Mouse (Mus musculus) spleen, postnatal 10 days (tissue): ENCODE measurements around the gene Camta1.

ENCODE experiments used
- DNase-seq, 2 experiments: peaks; one replicate each; pipeline ENCODE4 v3.0.0; 2021 to 2022; ENCODE audit warnings: low spot score in 2 of 2

Camta1 gene

DNA sequence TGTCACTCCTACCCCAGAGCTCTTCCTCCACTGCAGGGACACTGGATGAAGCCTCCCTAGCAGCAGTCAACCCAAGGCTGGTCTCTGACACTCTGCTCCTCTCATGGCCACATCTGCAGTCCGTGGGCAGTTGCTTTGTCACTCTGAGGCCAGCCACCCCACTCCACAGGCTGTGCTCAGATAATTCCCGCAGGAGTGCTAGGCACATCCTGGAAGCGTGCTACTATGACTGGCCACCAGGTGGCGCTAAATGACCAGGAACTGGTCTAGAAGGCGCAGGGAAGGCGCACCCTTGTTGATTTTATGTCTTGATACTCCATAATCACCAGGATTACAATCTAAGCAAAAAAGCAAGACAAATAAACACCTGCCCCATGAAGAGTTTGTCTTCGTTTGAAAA is 704.8 kb downstream of the Camta1 start:
- peak; percentile 55 to 75 for DNase-seq

DNA sequence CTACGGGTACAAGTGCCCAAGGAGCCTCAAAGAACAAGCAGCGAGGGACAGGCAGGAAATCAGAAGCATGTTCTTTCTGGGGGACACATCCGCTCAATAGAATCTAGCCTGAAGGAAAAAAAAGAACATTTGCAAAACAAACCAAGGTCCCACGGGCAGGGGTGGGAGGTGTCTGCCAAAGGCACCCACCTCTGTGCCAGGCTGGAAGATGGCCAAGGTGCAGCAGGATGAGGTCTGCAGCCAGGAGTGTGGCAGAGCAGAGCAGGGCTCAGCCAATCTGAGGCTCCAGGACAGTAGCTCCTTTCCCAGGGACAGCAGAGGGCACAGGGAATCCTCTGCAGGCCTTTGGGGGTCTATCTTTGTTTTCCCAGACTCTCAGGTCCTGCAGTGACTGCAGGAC is 706.1 kb downstream of the Camta1 start:
- no peak for DNase-seq

DNA sequence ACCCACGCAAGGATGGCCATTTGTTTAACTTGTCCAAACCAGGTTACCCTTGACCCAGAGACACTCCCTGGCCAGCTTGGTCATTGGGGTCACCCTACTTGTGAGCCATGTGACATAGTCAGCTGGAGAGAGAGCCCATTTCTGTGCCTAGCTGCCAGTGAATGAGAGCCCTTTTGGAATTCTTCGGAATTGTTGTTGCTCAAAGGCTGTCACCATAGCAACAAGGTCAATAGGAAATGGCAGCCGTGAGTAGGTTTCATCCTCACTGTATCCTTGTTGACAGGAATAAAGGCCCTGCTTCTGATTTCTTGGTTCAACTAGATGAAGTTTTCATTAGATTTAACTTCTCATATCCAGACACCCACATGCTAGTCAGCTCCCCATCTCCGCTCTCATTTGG is 707.4 kb downstream of the Camta1 start:
- DNase-seq = no peak

DNA sequence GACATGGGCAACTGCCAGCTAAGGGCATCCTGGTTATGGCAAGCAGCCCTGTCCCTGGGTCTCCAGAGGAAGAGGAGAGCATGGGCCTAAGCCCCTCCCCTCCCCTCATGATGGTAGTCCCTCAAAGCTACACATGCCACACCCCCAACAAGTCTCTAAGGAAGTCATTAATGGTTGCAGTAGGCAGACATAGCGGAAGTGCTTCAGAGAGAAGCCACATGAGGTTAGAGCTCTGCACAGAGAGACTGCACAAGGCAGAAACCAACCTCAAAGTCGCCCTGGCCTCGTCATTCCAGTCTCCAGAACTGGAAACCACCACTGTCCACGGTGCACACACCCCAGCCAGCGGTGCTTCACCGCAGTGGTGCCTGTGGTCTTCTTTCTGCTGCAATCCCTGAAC is 709.7 kb downstream of the Camta1 start:
- DNase-seq = no peak

DNA sequence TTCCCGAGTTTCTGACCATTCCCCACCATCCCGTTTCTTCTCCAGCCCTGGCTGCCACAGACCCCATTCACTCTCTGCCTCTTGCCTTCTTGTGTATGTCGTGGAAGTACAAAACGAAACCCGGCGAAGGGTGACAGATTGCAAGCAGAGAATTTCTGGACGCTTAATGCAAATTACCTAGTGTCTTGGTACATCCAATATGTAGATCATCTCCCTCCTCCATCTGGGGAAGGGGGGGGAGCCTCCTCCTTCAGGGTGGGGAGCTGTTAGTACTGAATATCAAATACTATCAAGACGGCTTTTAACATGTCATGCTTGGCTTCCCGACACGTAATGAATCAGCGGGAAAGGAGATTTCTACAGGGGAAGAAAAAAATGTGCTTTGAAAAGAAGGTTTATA is 710.8 kb downstream of the Camta1 start:
- DNase-seq = no peak

DNA sequence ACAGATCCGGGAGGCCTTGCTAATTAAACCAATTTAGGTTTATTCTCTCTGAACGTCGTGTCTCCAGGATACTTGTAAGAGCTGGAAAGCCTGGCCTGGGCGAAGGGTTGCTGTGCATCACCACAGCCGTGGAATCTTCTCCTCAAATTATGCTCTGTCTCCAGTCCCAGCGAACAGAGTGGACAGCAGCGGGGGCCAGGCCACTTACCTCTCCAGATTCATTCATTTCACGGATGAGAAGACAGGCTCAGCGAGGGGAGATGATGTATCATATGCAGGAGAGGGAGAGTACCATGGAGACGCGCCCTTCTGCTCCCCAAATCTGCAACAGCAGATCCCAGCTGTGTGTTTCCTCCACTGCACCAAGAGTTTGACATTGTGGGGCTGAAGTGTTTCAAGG is 711.6 kb downstream of the Camta1 start:
- DNase-seq = no peak

DNA sequence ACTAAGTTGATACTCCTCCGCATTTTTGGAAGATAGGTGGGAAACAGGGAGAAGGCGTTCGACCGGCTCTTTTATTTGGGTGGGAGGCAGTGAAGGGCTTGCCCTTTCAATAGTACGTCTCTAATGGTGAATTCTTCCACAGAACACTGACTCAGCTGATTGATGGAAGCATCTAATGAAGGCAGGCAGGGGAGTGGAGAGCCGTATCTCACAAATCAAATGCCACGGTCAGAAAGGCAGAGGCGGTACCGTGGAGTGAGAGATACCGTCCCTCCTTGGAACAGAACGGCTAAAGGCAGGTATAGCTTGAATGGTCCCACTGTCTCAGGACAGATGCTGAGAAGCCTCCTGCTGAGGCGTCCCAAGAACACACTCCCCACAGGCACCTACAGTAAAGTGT is 714.1 kb downstream of the Camta1 start:
- DNase-seq = no peak

DNA sequence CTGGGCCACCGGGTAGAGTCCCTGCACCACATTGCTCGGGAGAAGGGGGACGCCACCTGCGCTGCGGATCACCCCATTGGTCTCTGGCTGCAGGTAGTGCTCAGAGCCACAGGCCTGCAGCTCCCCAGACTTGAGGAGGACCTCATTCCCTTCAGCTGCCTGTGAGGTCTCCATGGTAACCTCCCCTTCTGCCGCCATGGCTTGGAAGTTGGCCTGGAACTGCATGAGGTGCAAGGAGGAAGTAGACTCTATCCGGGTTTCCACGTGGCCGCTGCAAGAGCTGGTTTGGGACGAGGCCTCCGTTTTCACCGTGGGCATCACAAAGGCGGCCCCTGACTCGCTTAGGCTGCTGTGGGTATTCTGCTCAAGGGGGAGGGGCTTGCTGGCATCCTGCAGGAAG is 717.6 kb downstream of the Camta1 start:
- DNase-seq = no peak

DNA sequence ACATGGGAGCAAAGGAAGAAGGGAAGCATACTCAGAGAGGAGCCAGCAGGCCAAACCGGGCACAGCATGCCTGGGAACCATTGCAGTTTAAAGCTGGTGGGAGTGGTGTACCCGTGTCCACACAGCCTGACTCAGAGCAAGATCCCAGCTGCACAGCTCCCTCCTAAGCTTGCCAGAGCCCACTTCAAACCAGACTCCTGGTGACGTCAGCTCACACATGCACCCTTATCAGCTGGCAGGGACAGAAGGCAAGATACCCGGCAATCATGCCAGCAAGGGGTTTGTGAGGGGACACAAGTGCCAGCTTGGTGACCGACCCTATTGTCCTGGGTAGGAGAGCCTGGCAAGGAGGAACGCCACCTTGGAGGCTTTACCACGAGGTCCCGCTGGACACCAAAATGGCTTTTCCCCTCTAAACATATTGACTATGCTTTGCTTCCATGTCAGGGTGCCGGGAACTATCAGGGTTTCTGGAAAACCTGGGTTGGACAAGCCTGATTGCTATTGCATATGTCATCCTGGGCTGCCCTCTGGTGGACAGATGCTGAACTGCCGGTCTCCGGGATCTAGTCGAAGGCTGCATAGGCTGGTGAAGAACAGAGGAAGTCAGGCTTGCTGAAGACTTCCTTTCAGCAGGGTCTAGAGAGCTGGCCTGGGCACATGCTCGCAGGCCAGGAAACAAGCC is 720.3 kb downstream of the Camta1 start:
- peak; percentile 75 to 90 for DNase-seq

DNA sequence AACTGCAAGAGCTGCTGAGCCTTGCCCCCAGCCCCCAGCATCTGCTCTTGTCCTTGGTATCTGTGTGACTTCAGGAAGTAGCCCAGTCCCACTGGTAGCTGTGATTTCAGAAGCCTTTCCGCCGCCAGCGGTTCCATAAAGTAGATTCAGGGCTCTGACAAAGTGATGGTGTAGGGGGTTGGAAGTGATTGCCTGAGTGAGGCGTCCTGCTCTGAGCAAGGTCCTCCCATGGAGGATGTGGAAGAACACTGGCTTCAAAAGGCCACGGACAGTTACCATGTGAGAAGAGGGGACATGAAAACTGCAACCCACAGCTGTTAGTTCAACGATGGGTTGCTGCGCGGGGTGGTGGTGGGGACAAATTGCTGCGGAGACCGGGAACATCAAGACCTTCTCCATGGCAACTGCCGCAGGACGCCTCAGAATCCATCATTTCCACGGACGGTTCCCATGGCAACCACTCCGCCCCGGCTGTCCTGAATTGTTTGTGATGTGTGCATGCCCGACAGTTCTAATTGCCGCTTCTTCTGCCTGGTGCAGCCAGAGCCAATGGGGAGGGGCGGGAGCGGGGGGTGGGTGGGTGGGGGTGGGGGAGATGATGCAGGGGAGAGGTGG is 721.2 kb downstream of the Camta1 start:
- no peak for DNase-seq

DNA sequence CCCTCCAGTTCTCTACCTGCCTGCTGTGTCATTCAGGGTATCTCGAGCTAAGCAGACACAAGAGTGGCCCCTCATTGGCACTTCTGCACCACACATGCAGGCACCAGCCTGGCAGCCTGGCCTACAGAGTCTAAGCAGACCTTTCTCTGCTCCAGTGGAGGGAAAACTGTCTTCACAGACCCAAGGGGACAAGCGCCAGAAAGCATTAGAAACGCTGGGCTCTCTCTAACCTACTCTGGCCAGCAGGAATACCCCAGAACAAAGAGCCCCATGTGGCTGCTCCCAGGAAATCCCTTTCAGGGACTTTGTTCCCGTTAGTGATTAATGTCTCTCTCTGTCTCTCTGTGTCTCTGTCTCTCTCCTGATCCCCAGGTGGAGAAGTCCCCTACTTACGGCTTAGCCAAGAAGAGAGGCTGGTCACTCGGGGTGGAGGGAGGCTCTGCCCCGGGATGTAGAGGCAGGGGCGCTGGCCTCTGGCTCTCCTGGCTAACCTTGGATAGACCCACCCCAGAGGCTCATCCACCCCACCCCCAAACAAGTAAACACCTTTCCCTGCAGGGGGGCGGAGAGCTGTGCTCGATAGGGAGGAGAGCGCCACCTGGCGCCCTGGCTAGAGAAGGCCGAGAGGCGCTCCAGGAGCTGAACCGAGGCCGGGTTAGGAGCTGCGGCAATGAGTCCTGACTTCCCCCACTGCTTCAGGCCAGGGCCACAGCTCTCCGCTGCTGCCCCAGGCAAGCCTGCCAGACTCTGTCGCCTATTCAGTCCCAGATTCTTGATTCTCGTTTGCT is 722.4 kb downstream of the Camta1 start:
- DNase-seq = peak; percentile 10 to 68

DNA sequence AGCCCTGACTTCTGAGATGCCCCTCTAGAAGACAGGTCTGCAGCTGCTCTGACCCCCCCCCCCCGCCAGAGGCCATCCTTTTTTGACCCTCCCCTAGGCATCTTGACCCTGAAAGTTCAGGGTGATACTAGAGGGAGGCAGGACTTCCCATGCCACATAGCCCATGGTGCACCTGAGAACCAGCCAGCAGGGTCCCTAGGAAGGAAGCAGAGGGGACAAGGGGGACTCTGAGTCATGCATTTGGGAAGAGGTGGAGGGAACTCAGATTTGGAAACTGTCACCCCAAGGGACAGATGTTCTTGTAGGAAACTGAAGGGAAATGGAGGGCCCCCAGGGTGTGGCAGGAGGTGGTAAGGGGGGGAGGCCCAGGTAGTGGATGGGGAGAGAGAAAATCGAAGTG is 723.1 kb downstream of the Camta1 start:
- no peak for DNase-seq

DNA sequence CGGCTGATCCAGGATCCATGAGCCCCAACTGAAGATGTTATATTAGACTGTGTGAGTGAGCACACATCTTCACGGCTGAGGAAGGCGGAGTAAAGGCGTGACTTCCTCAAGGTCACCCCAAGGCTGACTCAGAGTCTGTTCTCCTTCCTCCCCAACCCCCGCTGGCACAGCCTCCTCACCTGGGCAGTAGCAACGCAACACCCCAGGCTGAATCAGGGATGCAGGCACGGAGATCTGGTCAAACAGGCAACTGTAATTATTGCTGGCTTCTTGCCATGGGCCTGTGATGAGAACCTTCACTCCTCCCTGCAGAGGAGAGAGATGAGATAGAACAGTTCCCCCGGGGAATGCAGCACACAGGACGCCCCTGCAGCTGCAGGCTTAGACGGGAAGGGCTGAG is 723.5 kb downstream of the Camta1 start:
- no peak for DNase-seq

DNA sequence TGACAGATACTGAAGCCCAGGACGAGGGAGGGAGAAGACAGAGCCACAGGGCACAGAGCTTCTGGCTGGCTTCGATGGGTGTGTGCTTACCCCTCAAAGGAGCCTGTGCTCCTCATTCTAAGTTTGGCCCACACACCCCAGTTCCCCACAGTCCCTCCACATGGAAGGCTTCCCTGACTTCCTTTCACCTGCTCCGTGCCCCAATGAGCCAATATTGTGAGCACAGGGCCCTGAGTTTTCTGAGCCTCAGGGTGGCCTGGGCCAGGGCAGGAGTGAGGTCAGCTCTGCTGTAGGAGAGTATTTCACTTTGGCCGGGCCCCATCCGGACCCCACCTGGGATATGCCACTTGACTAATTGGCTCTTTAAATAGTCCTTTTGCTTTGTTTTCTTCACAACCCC is 724.0 kb downstream of the Camta1 start:
- no peak for DNase-seq

DNA sequence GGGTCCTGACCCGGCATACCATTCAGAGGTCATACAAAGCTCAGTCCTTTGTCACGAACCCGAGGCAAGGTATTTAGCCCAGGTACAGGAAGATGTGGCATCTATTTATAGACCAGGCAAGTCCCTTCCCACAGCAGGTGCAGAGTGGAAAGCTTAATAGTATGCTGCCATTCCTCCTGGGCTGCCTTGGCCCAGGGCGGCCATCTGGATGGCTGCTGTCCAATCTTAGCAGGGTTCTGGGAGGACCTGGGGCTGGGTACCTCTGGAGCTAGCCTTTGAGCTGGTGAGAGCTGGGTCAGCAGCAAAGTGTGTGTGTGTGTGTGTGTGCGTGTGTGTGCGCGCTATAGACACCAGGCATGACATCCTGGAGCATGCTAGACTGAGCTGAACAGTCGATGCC is 726.2 kb downstream of the Camta1 start:
- no peak for DNase-seq

DNA sequence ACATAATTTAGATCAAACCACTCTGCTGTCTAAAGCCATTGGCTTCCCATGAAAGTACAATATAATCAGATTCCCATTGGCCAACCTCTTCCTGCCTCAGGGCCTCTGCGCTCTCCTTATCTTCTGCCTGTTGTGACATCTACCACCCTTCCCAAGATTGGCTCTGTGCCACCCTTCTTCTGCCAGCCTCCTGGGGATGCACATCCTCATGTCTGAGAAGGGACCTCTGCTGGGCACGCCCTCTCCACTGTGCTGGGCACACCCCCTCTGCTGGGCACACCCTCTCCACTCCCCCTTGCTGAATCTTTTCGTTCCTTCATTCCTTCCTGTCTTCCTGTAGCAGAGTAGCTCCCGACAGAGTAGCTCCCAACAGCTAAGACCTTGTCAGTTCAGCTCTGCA is 727.9 kb downstream of the Camta1 start:
- DNase-seq = no peak

DNA sequence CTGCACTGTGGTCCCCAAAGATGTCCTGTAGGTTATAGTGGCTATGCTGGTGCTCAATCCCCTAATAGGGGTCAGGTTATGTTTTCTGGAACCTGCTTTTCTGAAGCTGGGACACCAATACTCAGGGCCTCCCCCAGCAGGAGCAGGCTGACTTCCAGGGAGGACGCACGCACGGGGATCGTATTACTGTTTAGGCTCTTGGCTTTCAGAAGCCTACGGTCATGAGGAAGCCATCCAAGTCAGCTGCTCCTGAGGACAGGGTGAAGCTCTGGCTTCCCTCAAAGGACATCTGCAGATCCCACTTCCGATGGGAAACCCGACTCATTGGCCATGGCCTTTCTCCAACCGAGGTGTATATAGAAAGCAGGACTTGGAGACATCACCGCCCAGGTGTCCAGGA is 729.2 kb downstream of the Camta1 start:
- DNase-seq = no peak

DNA sequence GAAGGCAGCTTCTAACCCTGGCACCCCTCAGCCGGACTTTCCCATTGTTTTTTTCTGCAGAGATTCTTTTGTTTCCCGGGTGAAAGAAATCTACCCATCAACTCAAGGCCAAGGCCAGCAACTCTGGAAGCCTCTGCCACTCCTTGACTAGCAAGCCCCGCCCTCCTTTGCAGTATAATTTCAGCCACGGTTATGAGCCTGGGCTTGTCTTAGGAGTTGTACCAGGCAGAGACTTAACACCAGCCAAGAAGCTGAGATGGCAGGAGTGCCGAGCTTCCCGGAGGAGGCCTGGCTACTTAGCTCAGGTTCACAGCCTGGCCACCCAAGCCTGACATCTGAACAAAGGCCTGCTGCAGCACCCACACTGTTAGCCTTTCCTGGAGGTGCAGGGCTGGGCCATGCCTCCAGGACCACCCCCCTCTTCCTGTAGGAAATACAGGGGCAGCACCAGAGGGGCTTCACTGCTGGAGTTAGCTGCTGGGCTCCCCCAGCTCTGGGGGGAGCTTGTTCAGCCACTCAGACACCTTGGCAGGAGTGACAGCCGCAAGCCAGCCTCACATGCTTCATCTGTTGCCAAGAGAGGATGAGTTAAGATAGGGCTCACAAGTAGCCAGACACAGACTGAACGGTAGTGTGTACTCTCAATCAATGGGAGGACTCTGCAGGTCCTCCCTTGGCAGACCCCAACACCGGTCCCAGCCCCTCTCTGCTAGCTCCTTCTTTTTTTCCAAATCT is 730.8 kb downstream of the Camta1 start:
- DNase-seq = no peak

DNA sequence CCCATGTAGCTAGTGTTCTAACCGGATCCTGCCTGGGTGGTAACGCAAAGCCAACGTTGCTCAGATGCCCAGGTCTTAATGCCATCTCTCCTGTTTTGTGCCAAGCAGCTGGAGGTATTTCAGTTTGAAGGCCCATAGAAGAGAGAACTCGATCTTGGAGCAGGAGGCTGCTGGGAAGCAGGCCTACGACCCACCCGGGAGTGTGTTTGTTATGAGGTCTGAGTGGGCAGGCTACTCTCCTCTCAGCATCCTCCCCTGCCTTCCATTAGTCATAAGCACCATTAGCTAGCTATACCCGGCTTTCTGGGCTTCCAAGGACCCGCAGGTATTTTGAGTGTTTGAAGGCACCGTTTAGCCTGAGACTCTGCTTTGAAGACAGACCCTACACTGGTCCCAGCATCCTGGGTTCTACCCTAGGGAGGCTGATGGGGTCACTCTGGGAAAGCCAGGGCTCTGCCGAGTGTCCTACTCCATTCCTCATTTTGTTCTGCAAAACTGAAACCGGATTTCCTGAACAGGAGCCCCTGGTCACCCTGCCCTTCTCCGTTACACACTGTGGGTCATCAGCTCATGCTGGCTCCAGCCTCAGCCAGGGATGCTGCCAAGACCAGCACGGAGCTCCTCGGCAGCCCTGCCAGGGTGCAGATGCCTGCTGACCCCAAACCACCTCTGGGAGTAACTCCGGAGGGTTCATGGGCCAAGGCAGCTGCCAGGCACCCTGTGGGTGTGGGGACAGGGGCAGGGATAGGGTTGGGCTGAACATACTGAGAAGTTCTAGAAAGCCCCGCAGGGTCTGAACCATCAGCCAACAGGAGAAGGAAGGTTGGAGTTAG is 731.7 kb downstream of the Camta1 start:
- DNase-seq = no peak

DNA sequence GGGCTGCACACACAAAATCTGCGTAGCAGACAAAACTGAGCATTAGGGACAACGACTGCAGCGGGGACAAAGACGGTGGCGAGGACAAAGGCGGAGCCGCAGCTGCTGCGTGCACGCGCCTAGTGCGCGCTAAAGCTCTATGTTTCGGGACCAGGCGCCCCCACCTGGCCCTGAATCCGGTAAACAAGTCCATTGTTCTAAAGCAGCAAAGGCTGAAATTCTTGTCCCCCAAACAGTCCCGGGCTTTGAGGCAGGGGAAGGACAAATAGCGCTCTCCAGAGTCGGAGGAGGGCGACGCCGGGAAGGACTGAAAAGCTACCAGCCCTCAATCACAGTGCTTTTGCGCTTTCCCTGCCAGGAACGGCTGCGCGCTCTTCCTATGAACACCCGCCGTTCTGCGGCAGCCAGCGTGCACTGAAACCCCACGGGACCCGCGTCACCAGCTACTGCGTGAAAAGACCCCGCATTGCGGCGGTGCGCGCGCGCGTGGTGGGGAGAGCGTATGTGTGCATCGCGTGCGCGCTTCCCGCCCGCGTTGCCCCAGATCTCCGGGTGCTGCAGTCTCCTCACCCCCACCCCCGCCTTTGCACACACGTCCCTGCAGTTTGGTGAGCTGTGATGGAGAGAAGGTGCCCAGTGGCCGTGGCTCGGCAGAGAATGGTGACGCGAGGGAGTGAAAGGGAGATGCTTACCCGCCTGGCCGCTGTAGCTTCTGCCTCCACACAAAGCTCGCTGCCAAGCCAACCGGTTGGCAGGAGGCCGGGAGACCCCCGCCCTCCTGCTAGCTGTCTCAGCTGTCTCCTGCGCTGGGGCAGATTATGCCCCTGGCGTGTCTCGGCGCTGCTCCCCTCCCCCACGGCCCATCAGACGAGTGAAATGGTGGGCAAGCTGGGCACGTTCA is 732.8 kb downstream of the Camta1 start:
- DNase-seq = no peak
